Mouse (Mus musculus) adrenal gland, postnatal 10 days (tissue): ENCODE data around the gene 1700088E04Rik. TPM values are rescaled to one million over a fixed set of nuclear protein-coding genes. Genes with fewer than 3 reads are reported as not detected.
A peak's percentile ranks its signal among the peaks of the same experiment; 100 is the strongest.

Experiments used
- DNase-seq: peaks from one replicate; pipeline ENCODE4 v3.0.0; 2021; ENCODE audit warnings: mixed read lengths
- long read RNA-seq, 2 experiments: library from polyadenylated mRNA; stranded (forward); transcript quantifications; one replicate each; pipeline ENCODE4 v2.0.0; 2021
- total RNA-seq, 2 experiments: library from RNA; stranded (reverse); gene quantifications; 2 replicates each; pipeline ENCODE4 v1.2.3; 2021

1700088E04Rik gene
- 1 to 10 TPM; 3.5 to 3.7 TPM for total RNA-seq
- long read RNA-seq, experiment 1, partial matches to known transcripts: 0 of 4 reads
- long read RNA-seq, experiment 1, other reads (novel, unspliced or antisense): 1 of 4 reads
- long read RNA-seq, experiment 2, partial matches to known transcripts: 0 of 2 reads
- long read RNA-seq, experiment 2, other reads (novel, unspliced or antisense): 1 of 2 reads

DNA sequence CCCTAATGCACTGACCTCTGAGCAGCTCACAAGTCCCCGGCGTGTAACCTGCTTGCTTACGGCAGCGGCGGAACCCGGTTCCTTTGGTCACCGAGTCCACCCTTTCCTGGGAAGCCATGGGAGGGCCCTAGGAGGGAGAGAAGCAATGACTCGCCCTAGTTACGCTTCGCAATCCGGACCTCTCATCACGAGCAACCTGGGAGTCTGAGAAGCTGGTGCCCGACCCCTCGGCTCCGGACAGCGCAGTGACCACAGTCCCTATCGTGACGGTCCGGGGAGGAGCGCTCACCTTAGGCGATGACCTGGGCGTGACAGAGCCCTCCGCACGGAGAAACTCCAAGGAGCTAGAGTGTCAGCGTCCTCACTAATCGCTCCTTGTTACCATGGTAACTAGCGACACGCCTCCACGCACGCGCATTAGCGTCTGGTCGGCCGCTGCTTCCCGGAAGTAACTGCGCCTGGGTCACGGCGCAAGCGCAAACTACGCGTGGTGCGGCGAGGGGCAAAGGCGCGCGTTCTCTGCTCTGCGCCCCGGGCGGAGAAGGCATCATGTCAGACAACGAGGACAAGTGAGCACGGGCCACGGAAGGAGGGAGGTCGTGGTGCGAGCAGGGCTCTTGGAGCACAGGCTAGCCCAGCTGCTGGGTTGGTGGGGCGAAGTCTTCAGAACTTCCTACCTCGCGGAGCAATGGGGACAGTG, at the start of gene 1700088E04Rik, which contains the start of gene Polr2f:
1700088E04Rik (minus strand) TSS at position 388 of the 700 bp plus-strand sequence.
Polr2f (plus strand) TSS at position 144 of the 700 bp plus-strand sequence.
- peak; percentile 96 for DNase-seq

- DNase-seq: no peak
Observed at GRCm38 (mm10) chr15:79187819-79188218, 46.8 kb upstream of the 1700088E04Rik start.

DNA sequence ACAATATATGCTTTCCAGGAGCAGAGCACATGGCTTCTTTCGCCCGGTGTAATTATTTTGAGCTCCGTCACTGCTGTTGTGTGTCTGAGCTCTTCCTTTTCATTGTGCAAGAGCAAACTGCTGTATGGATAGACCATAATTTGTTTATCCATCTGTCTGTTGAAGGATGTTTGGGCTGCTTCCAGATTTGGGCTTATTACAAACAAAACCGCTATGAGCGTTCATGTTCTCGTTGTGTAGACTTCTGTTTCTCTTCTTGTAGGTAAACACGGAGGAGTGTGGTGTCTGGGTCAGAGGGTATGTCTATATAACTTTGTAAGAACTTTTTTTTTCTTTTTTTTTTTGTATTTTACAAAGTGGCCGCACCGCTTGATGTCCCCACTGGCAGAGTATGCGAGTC, 44.2 kb upstream of the 1700088E04Rik start:
- DNase-seq: no peak

DNA sequence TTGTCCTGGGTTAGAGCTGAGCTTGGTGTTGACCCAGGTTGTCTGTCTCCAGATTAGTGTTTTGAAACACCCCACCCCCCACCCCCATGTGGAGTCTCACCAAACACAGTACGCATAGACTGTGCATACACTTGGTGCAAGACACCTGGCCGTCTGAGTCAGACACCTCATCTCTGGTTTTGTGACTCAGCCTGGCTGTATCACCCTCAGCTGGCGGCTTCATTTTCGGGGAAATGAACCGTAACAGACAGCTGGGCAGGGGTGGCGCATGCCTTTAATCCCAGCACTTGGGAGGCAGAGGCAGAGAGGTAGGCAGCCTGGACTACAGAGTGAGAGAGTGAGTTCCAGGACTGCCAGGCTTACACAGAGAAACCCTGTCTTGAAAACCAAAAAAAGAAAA, 35.9 kb upstream of the 1700088E04Rik start:
- no peak for DNase-seq

DNA sequence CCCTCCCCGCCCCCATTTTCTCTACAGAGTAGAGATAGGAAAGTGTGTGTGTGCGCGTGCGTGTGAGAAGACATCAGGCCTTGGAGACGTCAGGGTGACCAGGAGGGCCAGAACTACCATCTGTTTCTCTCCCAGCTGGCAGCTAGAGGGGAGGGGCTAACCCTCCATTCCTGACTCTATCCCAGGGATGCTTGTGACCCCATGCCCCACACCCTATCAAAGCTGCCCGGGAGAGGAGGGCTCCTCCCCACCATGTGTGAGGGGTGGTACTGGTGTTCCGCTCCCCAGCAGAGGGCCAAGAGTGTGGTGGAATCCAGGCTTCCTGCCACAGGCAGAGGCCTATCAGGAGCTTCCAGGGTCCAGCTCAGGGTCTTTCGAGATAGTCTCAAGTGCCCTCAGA, 25.7 kb upstream of the 1700088E04Rik start:
- no peak for DNase-seq

DNA sequence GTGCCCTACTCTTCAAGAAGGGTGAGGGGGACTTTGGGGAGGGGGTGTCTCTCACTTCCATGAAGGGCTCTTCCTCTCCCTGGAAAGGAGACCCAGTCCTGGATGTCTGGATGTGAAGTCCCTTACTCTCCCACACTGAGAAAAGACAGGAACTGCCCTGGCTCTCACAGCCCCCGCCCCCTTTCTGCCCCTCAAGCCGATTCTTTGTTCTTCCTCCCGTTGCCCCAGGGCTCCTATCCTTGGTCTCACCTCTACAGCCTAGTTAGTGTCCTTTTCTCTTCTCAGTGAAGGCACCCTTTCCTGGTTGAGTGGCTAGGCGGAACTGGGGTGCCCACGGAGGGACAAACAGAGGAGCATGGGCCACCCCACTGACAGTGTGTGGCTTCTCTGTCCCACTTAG, 24.1 kb upstream of the 1700088E04Rik start, which contains the start of gene Sox10:
Sox10 (minus strand) TSS at position 101 of the 400 bp plus-strand sequence.
- DNase-seq: no peak

DNA sequence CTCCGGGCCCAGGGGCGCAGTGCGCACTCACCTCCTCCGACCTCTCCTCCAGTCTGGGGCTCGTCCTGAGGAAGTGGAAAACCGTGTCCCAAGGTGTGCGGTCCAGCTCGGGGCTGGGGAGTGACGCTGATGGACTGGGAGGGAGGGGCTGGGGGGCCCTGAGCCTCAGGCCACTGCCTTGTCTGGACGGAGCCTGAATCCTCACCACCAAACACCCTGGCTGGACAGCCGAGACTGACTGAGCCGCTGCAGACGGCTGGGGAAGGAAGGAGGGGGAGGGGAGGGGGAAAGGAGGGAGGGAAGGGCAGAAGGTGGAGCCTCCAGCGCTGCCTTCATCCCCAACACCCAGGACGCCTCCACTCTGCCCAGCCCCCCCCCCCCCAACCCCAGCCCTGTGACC, 23.2 kb upstream of the 1700088E04Rik start:
- DNase-seq: no peak

GRCm38 (mm10) chr15:79162822-79163221, 21.8 kb upstream of the 1700088E04Rik start:
- no peak for DNase-seq

DNA sequence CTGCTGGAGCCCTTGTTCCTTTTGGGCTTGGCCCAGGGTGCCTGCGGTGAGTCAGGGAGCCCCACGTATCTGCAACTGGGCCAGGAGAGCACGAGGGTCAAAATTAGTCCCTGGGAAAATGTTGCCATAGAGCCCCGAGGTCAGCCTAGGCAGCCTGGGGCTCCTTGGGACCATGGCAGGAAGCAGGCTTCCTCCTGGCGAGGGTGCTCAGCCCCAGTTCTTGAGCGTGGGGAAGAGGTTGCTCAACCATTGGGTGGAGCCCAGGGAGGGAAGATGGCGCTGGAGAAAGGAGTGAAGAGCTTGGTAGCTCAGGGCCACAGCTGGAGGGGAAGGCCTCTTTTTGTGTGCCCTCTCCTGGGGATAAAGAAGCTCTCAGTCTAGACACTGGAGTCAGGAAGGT, 21.2 kb upstream of the 1700088E04Rik start:
- DNase-seq: no peak

DNA sequence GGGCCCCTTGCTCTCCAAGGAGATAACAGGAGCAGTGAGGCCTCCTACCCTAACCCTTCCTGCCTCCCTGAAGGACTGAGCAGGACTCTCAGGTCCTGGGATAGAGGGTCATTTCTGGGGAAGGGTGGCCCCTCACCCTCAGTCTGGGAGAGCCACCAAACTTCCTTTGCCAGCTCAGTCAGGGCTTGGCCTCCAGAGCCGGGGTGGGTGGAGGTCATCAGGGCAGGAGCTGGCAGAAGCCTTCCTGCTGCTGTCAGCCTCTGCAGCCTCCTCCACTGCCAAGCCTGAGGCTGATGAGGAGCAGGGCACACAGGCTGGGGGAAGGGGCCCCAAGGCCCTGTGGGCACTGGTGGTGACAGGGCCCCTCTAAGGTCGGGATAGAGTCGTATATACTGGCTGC, 14.5 kb upstream of the 1700088E04Rik start:
- peak; percentile 62 for DNase-seq

GRCm38 (mm10) chr15:79152709-79153108, 11.7 kb upstream of the 1700088E04Rik start:
- no peak for DNase-seq

DNA sequence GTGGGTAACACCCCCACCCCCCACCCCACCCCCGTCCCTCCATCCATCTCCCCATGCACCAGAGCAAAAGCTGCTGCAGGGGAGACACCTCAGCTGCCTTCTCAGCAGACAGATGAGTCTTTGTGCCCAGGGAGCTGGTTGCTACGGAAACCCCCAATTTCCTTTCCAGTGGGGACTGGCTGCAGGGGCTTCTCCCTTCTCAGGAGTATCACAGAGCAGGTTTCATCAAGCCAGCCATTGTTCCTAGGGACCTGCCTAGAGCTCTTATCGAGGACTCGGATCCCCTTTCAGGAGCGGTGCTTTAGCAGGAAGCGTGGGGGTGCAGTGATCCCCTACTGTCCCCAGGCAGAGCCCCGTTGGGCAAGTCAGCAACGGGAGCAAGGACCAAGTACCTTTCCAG, 10.8 kb upstream of the 1700088E04Rik start:
- DNase-seq: no peak

GRCm38 (mm10) chr15:79148533-79148932, 7.5 kb upstream of the 1700088E04Rik start:
- peak; percentile 92 for DNase-seq

DNA sequence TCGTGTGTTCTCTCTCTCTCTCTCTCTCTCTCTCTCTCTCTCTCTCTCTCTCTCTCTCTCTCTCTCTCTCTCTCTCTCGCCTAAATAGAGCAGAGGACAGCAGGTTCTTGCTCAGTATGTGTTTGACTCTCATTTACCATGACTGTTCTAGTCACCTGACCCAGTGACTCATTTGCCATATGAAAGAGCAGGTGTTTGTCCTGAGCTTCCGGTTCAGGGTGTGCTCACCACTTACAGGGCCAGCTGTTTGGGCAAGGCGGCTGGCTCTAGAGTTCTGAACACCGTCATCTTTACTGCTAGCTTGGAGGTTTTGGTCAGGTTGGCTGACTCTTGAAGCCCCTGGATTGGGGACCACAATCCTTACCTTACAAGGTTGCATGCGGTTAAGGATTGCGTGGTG, 4.5 kb upstream of the 1700088E04Rik start:
- DNase-seq: no peak

- no peak for DNase-seq
Observed at GRCm38 (mm10) chr15:79144021-79144420, 3.0 kb upstream of the 1700088E04Rik start.

- no peak for DNase-seq
Observed at GRCm38 (mm10) chr15:79143316-79143715, 2.3 kb upstream of the 1700088E04Rik start.

GRCm38 (mm10) chr15:79141566-79141917, 489 bp upstream of the 1700088E04Rik start:
- DNase-seq: no peak

DNA sequence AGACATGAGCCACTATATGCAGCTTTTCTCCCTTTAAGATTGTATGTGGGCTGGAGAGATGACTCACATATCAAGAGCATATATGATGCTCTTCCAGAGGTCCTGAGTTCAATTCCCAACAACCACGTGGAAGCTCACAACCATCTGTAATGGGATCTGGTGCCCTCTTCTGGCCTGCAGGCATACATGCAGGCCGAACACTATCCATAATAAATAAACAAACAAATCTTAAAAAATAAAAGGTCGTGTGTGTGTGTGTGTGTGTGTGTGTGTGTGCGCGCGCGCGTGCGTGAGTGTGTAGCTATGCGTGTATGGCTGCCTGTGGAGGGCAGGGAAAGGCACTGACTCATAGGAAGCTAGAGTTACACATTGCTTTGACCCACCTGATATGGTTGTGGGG, 1.4 kb downstream of the 1700088E04Rik start:
- DNase-seq: no peak

DNA sequence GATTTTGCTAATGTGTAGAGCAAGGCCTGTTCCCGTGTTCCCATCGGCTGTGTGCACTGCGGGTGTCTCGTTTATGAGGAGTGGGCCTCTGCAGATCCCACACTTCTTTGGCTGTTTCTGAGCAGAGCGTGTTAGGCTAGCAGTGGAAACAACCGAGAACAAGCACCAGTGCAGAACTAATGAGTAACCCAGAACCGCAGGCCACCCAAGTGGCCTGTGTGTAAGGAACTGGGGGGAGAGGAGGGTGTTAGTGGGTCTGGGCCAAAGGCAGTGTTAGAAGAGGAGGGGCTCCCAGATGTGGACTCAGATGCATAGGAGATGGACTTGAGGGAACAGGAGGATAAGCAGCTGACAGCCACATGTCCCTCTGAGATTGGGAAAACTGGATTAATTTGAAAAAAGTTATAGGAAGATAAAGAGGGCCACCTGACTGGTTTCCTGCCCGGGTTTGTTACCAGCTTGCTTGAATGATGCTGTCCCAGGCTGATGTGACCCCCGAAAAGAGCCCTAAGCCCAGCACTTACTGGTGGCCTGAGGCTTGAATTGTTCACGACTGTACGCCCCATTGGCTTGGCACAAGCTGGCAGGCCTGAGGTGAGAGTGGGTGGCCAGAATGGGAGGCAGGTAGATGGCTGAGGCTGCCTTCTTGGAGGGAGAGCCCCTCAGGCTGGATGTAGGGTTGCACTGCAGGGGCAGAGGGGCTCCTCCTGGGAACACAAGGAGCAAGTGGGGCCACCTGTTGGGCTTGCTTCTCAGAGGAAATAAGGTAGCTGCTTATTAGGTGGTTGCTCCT, 5.1 kb downstream of the 1700088E04Rik start:
- DNase-seq: no peak

- no peak for DNase-seq
Observed at GRCm38 (mm10) chr15:79135332-79135731, 5.7 kb downstream of the 1700088E04Rik start.

GRCm38 (mm10) chr15:79134496-79135270, 6.4 kb downstream of the 1700088E04Rik start:
- no peak for DNase-seq

- peak; percentile 66 for DNase-seq
Observed at GRCm38 (mm10) chr15:79133191-79133661, 7.8 kb downstream of the 1700088E04Rik start.
